Mouse (Mus musculus) forebrain, embryonic 14.5 days (tissue): ENCODE results near the gene Hydin. TPM values are rescaled to one million over a fixed set of nuclear protein-coding genes. Genes with fewer than 3 reads are reported as not detected.
"Not testable (repeated sequence)": the region's sequence is repeated elsewhere in the genome, so short reads cannot be mapped to it uniquely, and the experiment has no call there.

Experiments
- ATAC-seq: fragments of 200-750 bp; cut with Nextera tagmentation; 2 replicates; pipeline ENCODE4 v1.8.0; 2017; ENCODE audit warnings: mild to moderate bottlenecking, moderate library complexity
- DNase-seq: peaks from one replicate; pipeline ENCODE4 v3.0.0-alpha.2; 2015; ENCODE audit warnings: low spot score
- H3K27ac ChIP-seq: fragments of 300-500 bp; sonication (generic); 2 replicates; pipeline ENCODE4 v1.5.1; 2014; ENCODE audit warnings: low read depth, mild to moderate bottlenecking, control low read depth, low read length, moderate library complexity
- H3K27me3 ChIP-seq: fragments of 300-500 bp; sonication (generic); replicated peaks from 2 replicates; pipeline ENCODE4 v1.6.1; 2014; ENCODE audit warnings: low read length, control low read depth, mixed read lengths; ENCODE audit not compliant: control insufficient read depth, insufficient read depth
- H3K36me3 ChIP-seq: fragments of 300-500 bp; sonication (generic); 2 replicates; pipeline ENCODE4 v1.6.1; 2014; ENCODE audit warnings: low read length, control low read depth; ENCODE audit not compliant: control insufficient read depth, insufficient read depth
- H3K4me1 ChIP-seq: fragments of 300-500 bp; sonication (generic); 2 replicates; pipeline ENCODE4 v1.6.1; 2014; ENCODE audit warnings: antibody characterized with exemption, low read length, control low read depth; ENCODE audit not compliant: control insufficient read depth, insufficient read depth
- H3K4me2 ChIP-seq: fragments of 300-500 bp; sonication (generic); 2 replicates; pipeline ENCODE4 v1.6.1; 2014; ENCODE audit warnings: mild to moderate bottlenecking, control low read depth, low read length
- H3K4me3 ChIP-seq: fragments of 300-500 bp; sonication (generic); 2 replicates; pipeline ENCODE4 v1.5.1; 2014; ENCODE audit warnings: low read depth, low read length, control low read depth
- H3K9ac ChIP-seq: fragments of 300-500 bp; sonication (generic); 2 replicates; pipeline ENCODE4 v1.6.1; 2014; ENCODE audit warnings: mild to moderate bottlenecking, low read length, control low read depth, moderate library complexity
- H3K9me3 ChIP-seq: fragments of 300-500 bp; sonication (generic); replicated peaks from 2 replicates; pipeline ENCODE4 v1.6.1; 2016; ENCODE audit warnings: low read length, control low read depth, mixed read lengths; ENCODE audit not compliant: control insufficient read depth
- WGBS: fragments of 180-500 bp; shearing (Covaris S2); extraction: QIAGEN DNeasy Blood & Tissue Kit; methylation state at CpG from one replicate; pipeline ENCODE4 v1.1.7; 2014; 5-methylcytosine and 5-hydroxymethylcytosine counted together
- polyA plus RNA-seq: library from polyadenylated mRNA; unstranded; fragments of >200 nt; fragmentation: Nextera tagmentation; extraction: Ambion mirVana; gene quantifications from 2 replicates; pipeline ENCODE4 v1.2.1, GENCODE M21; 2014

Gene Hydin
- polyA plus RNA-seq, 1 experiment from 2014 or later: 0.13 TPM

DNA sequence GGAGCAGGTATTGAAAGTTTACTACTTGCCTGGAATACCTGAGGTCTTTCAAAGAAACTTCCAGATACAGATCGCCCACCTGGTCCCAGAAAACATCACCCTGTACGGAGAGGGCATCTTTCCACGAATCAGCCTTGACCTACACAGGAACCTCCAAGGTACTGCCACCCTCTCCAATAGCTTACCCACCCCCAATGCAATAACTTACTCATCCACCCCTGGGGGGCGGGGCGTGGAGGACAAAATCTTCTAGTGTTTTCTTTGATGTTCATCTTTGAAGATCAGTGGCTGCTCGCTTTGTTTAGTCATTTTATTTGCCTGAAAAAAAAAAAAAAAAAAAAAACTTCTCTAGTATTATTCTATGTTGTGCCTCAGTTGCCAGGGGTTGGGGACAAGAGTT lies 233.9 kb downstream of the Hydin start:
- ATAC-seq (no peak), DNase-seq (no peak)
- Histone ChIP-seq H3K4me3 (no peak overlapping the region), H3K4me2 (no peak overlapping the region), H3K4me1 (no peaks in the 10 kb centered on the region), H3K9ac (no peak overlapping the region), H3K9me3 (no peaks in the 10 kb centered on the region), H3K27me3 (no peaks in the 10 kb centered on the region), H3K36me3 (no peaks in the 10 kb centered on the region), H3K27ac (no peak overlapping the region)
- WGBS: 75% methylated on average over 6 of the region's 6 CpGs

DNA sequence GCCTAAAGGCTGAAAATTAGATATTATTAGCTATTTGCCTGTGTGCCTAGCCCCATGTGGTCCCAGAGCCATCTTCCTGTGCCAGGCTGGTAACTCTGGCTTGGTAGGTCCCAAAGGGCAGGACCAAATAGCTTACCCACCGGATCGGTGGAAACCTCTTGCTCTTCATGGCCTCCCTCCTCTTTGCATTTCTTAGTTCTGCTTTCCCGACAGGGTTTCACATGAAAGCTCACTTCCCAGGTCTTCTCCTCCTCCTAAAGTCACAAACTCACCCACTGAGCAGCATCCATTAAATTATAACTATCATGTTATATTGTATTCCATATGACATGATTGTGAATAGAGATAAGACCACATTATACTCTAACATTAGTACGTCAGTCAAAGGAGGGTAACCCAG lies 234.6 kb downstream of the Hydin start:
- Histone ChIP-seq H3K36me3 (no peaks in the 10 kb centered on the region), H3K27me3 (no peaks in the 10 kb centered on the region), H3K4me2 (no peak overlapping the region), H3K4me1 (no peaks in the 10 kb centered on the region), H3K9ac (no peak overlapping the region), H3K9me3 (no peaks in the 10 kb centered on the region), H3K4me3 (no peak overlapping the region), H3K27ac (no peak overlapping the region)
- no peak for DNase-seq
- no peak for ATAC-seq
- WGBS: 96% methylated on average over 4 of the region's 4 CpGs

GRCm38 (mm10) chr8:110502880-110503279 lies 236.1 kb downstream of the Hydin start:
- Histone ChIP-seq H3K27me3 (no peaks in the 10 kb centered on the region), H3K4me3 (no peak overlapping the region), H3K4me1 (no peaks in the 10 kb centered on the region), H3K9ac (no peak overlapping the region), H3K27ac (no peak overlapping the region), H3K9me3 (no peaks in the 10 kb centered on the region), H3K4me2 (no peak overlapping the region), H3K36me3 (no peaks in the 10 kb centered on the region)
- ATAC-seq: no peak
- no peak for DNase-seq
- 23% methylated on average over 10 of the region's 10 CpGs for WGBS

- WGBS: 70% methylated on average over 3 of the region's 3 CpGs
- Histone ChIP-seq H3K4me1 (no peaks in the 10 kb centered on the region), H3K27me3 (no peaks in the 10 kb centered on the region), H3K36me3 (no peaks in the 10 kb centered on the region), H3K9ac (no peak overlapping the region), H3K4me3 (no peak overlapping the region), H3K9me3 (no peaks in the 10 kb centered on the region), H3K27ac (no peak overlapping the region), H3K4me2 (no peak overlapping the region)
- ATAC-seq (no peak), DNase-seq (no peak)
Measured at GRCm38 (mm10) chr8:110508766-110509165, 242.0 kb downstream of the Hydin start.

- no peaks in the 10 kb centered on the region for H3K9me3 ChIP-seq
- WGBS: 86% methylated on average over 7 of the region's 7 CpGs
- no peaks in the 10 kb centered on the region for H3K27me3 ChIP-seq
- H3K4me3 ChIP-seq: no peak overlapping the region
- H3K9ac ChIP-seq: no peak overlapping the region
- no peaks in the 10 kb centered on the region for H3K36me3 ChIP-seq
- no peaks in the 10 kb centered on the region for H3K4me1 ChIP-seq
- DNase-seq (no peak), ATAC-seq (no peak)
- H3K4me2 ChIP-seq: no peak overlapping the region
- no peak overlapping the region for H3K27ac ChIP-seq
Measured at GRCm38 (mm10) chr8:110519790-110520189, 253.0 kb downstream of the Hydin start.

GRCm38 (mm10) chr8:110521851-110522250 lies 255.1 kb downstream of the Hydin start:
- H3K4me1 ChIP-seq: no peaks in the 10 kb centered on the region
- no peaks in the 10 kb centered on the region for H3K27me3 ChIP-seq
- ATAC-seq (no peak), DNase-seq (no peak)
- no peaks in the 10 kb centered on the region for H3K9me3 ChIP-seq
- WGBS: 93% methylated on average over 12 of the region's 12 CpGs
- H3K27ac ChIP-seq: no peak overlapping the region
- H3K36me3 ChIP-seq: no peaks in the 10 kb centered on the region
- H3K4me3 ChIP-seq: no peak overlapping the region
- H3K9ac ChIP-seq: no peak overlapping the region
- no peak overlapping the region for H3K4me2 ChIP-seq

DNA sequence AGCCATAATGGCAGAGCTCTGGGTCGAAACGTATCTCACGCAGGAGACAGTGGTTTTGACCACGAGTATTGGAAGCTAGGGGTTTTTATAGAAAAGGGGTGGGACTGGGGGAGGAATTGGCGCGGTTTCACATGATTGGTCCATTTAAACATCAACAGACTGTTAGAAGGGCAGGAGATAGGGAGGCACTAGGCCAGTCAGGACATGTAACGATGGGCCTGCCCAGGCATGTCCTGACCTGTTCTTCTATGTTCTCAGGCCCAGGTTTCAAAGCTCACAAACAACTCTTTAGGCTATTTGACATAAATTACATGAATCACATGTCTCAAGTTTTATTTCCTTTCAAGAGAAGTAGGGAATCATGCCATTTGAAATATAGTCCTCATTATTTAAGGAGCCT lies 255.7 kb downstream of the Hydin start:
- 89% methylated on average over 7 of the region's 7 CpGs for WGBS

DNA sequence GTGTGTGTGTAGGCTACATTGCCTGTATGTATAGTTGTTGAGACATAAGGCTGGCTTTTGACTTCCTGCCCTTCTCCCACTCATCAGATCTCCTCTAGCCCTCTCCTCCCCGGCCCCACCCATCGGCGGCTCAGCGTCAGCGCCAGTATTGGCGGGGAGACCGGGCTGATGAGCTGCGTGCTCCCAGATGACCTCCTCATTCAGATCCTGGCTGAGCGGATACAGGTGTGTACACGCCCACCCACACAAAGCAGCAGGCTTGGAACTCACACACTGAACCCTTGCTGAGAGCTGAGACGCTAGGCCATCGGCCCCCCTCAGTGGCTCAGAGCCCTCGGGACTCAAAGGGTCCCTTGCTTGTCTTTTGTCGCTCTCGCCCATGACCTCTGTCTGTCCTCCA lies 256.2 kb downstream of the Hydin start:
- Histone ChIP-seq H3K9ac (no peak overlapping the region), H3K4me3 (no peak overlapping the region), H3K27me3 (no peaks in the 10 kb centered on the region), H3K4me1 (no peaks in the 10 kb centered on the region), H3K27ac (no peak overlapping the region), H3K36me3 (no peaks in the 10 kb centered on the region), H3K9me3 (no peaks in the 10 kb centered on the region), H3K4me2 (no peak overlapping the region)
- no peak for DNase-seq
- WGBS: 73% methylated on average over 15 of the region's 15 CpGs
- no peak for ATAC-seq

More for the DNA sequence above, 255.7 kb downstream of the Hydin start:
- H3K36me3 ChIP-seq, H3K9ac ChIP-seq, H3K4me1 ChIP-seq, H3K27me3 ChIP-seq, H3K9me3 ChIP-seq, H3K27ac ChIP-seq, H3K4me2 ChIP-seq, H3K4me3 ChIP-seq, DNase-seq, ATAC-seq: not testable (repeated sequence)

DNA sequence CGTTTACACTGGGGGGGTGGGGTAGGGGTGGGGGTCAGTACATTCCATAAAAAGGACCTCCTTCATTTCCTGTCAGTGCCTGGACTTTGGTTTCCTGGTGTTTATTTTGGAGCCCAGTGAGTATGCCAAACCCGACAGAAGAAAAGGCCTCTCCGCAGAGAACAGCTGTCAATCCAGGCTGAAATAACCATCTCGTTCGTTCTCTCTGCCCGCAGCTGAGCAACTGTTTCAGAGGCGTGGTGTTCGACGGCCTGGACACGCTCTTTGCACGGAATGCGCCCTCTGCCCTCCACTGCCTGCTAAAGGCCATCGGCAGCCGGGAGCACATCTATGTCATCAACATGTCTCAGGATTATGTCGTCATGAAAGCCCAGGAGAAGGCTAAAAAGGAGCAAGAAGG lies 258.5 kb downstream of the Hydin start:
- WGBS: 84% methylated on average over 15 of the region's 15 CpGs

More for the DNA sequence above, 258.5 kb downstream of the Hydin start:
- Histone ChIP-seq H3K9ac (no peak overlapping the region), H3K36me3 (no peaks in the 10 kb centered on the region), H3K27ac (no peak overlapping the region), H3K27me3 (no peaks in the 10 kb centered on the region), H3K4me2 (no peak overlapping the region), H3K4me3 (no peak overlapping the region), H3K4me1 (no peaks in the 10 kb centered on the region), H3K9me3 (no peaks in the 10 kb centered on the region)
- DNase-seq (no peak), ATAC-seq (no peak)
